Comparison of ENCODE assay signal across 8 mouse cellular contexts in the genomic region with DNA sequence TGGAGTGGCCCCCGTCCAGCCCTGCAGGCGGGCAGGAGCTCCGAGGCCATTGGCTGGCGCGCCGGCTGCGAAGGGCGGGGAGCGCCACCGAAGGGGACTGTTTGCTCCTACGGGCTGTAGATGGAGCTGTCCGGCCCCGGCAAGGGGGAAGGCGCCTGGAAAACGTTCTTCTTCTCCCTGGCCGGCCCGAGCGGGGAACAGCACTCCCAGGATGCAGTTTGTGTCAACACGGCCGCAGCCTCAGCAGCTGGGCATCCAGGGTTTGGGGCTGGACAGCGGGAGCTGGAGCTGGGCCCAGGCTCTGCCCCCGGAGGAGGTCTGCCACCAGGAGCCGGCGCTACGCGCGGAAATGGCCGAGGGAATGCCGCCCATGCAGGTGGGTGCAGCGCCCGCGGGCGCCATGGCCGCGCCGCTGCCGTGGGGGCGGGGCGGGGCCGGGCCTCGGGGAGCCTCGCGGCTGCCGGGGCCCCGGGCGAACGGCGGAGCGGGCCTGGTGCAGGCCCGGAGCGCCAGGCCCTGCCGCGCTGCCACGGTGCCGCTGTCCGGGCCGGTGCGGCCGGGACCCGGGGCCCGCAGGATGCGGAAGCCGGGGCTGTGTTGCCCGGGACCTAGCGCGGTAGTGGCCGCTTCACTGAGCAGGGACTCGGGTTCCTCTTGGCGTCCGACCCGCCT. TPM values are rescaled to one million over a fixed set of nuclear protein-coding genes. Genes with fewer than 3 reads are reported as not detected.
DNase-seq lines count a peak whose midpoint lies in the region; ATAC-seq and TF ChIP-seq lines count a peak whose summit lies in the region.

No protein-coding gene starts in this region.

- ATAC-seq in hindbrain, postnatal 0 days = peak; percentile 97
- ATAC-seq in megakaryocyte, adult 5-6 weeks (ENCODE audit: poor library complexity, severe bottlenecking) = peak; percentile 96

- H3K4me2 ChIP-seq in hindbrain, postnatal 0 days (ENCODE audit: low read depth, low read length) = peak overlapping the region; percentile 89

- H3K9ac ChIP-seq in hindbrain, postnatal 0 days (replicated peaks; ENCODE audit: low read length) = peak overlapping the region; percentile 97

- WGBS in hindbrain, postnatal 0 days = under 1% methylated on average over 69 of the region's 71 CpGs

- peaks cover 13% of the 10 kb centered on the region for H3K4me1 ChIP-seq in hindbrain, postnatal 0 days (ENCODE audit: insufficient read depth, low read length)

- DNase-seq in T-cell, adult 2 months (ENCODE audit: low spot score) = peak; percentile 71
- peak; percentile 90 to 93 for DNase-seq in cerebellum, postnatal 36 days
- DNase-seq in gastrocnemius, adult 18-20 months (ENCODE audit: low spot score) = peak; percentile 91
- peak; percentile 95 for DNase-seq in hindbrain, postnatal 0 days (ENCODE audit: low spot score)
- peak; percentile 88 to 89 for DNase-seq in left cerebral cortex, adult 2 months (ENCODE audit: extremely low spot score in 1 of 2, low spot score in 2 of 2)
- DNase-seq in right cerebral cortex, adult 2 months (ENCODE audit: low spot score in 2 of 2) = peak; percentile 87 to 90
- DNase-seq in urinary bladder, postnatal 14 days (ENCODE audit: low spot score) = peak; percentile 92

- H3K27me3 ChIP-seq in hindbrain, postnatal 0 days (ENCODE audit: insufficient read depth, low read length) = no peaks in the 10 kb centered on the region

- peak overlapping the region; percentile 97 for H3K27ac ChIP-seq in hindbrain, postnatal 0 days
- peak overlapping the region; percentile 97 for H3K27ac ChIP-seq in left cerebral cortex, adult 2 months

- TF ChIP-seq CTCF in hindbrain, postnatal 0 days (IDR thresholded peaks at IDR 0.05; ENCODE audit: low read depth) = peak; percentile 73
- TF ChIP-seq CTCF in left cerebral cortex, adult 2 months (IDR thresholded peaks at IDR 0.05) = peak; percentile 69

- intact Hi-C loops in left cerebral cortex, adult 2 months (cut with DNase I) = loop anchor here (2.0 to 5.0 kb wide), 2 partner anchors 40 to 43 kb away; partner anchors contain the start of genes Zfp212 and Zfp398

- peak overlapping the region; percentile 92 for H3K4me3 ChIP-seq in hindbrain, postnatal 0 days (ENCODE audit: low read length)
- peak overlapping the region; percentile 94 for H3K4me3 ChIP-seq in left cerebral cortex, adult 2 months

- H3K9me3 ChIP-seq in hindbrain, postnatal 0 days (ENCODE audit: low read length) = no peaks in the 10 kb centered on the region

- H3K36me3 ChIP-seq in hindbrain, postnatal 0 days (ENCODE audit: insufficient read depth, low read length) = peaks cover 26% of the 10 kb centered on the region; the same call in 1 of the 2 replicates

RNA-seq across cellular contexts. Expression of gene Zfp282, which starts 0.6 kb away (rescaled TPM):
- total RNA-seq in gastrocnemius, adult 18-20 months (2021) = 1 to 10 TPM; 5.3 to 5.9 TPM
- 41.8 and 43.8 TPM in 2 replicates for total RNA-seq in hindbrain, postnatal 0 days (2014; rRNA removed)
- polyA plus RNA-seq in hindbrain, postnatal 0 days (2015; fragmentation: Nextera tagmentation; extraction: Ambion mirVana) = 14.4 and 15.5 TPM in 2 replicates
- 10 to 100 TPM; 12.3 to 13.2 TPM for total RNA-seq in left cerebral cortex, adult 2 months (2021)
- 4.6 and 5.3 TPM in 2 replicates for total RNA-seq in megakaryocyte, adult 5-6 weeks (2015)
- total RNA-seq in megakaryocyte, adult 5-6 weeks (2017) = 8.4 and 10.7 TPM in 2 replicates

RNA-seq across cellular contexts. Expression of gene Zfp398, which starts 42.1 kb away (rescaled TPM):
- 1 to 10 TPM; 4.7 to 5.6 TPM for total RNA-seq in gastrocnemius, adult 18-20 months (2021)
- total RNA-seq in hindbrain, postnatal 0 days (2014; rRNA removed) = 24.2 and 25.1 TPM in 2 replicates
- 12.6 and 13.0 TPM in 2 replicates for polyA plus RNA-seq in hindbrain, postnatal 0 days (2015; fragmentation: Nextera tagmentation; extraction: Ambion mirVana)
- 10 to 100 TPM; 22.1 to 24.0 TPM for total RNA-seq in left cerebral cortex, adult 2 months (2021)
- total RNA-seq in megakaryocyte, adult 5-6 weeks (2015) = 10.1 and 10.4 TPM in 2 replicates
- total RNA-seq in megakaryocyte, adult 5-6 weeks (2017) = 10.5 and 15.6 TPM in 2 replicates

RNA-seq across cellular contexts. Expression of gene Zfp212, which starts 42.7 kb away (rescaled TPM):
- 1 to 10 TPM; 7.9 to 9.3 TPM for total RNA-seq in gastrocnemius, adult 18-20 months (2021)
- 15.3 and 17.0 TPM in 2 replicates for total RNA-seq in hindbrain, postnatal 0 days (2014; rRNA removed)
- 19.6 and 20.3 TPM in 2 replicates for polyA plus RNA-seq in hindbrain, postnatal 0 days (2015; fragmentation: Nextera tagmentation; extraction: Ambion mirVana)
- 10 to 100 TPM; 17.3 to 19.1 TPM for total RNA-seq in left cerebral cortex, adult 2 months (2021)
- total RNA-seq in megakaryocyte, adult 5-6 weeks (2015) = 7.1 and 8.8 TPM in 2 replicates
- 7.2 and 9.1 TPM in 2 replicates for total RNA-seq in megakaryocyte, adult 5-6 weeks (2017)

RNA-seq across cellular contexts. Expression of gene Zfp786, which starts 46.9 kb away (rescaled TPM):
- under 1 TPM; 0.73 to 0.76 TPM for total RNA-seq in gastrocnemius, adult 18-20 months (2021)
- total RNA-seq in hindbrain, postnatal 0 days (2014; rRNA removed) = 16.6 and 17.7 TPM in 2 replicates
- polyA plus RNA-seq in hindbrain, postnatal 0 days (2015; fragmentation: Nextera tagmentation; extraction: Ambion mirVana) = 6.3 and 6.6 TPM in 2 replicates
- 1 to 10 TPM; 5.4 to 6.1 TPM for total RNA-seq in left cerebral cortex, adult 2 months (2021)
- total RNA-seq in megakaryocyte, adult 5-6 weeks (2015) = 0.05 TPM in 1 of 2 replicates, not detected in the other
- not detected in 2 replicates for total RNA-seq in megakaryocyte, adult 5-6 weeks (2017)

Comparison
In these comparisons a context has a peak if more than half of its experiments do, and no peak if none do; other contexts are left out.
1. Peak in every context shown above with its lines: DNase-seq, ATAC-seq, H3K4me3 ChIP-seq and H3K27ac ChIP-seq.